ENCODE assay signal across 8 mouse cellular contexts in the genomic region with DNA sequence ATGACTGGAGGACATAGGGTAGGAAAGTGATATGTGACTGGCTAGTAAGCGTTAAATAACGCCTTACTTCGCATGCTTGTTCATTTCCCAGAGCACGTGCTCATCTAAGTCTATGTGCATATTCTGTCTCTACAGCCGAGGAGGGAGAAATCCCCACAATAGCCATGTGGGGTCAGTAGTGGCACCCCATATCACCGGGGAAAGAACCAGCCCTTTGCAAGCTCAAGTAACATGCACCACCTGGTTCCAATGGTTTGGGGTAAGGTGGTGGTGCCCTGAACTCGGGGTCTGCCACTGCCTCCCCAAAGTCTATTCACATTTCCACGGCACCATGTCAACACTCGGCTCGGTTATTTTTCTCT.
DNase-seq lines count a peak whose midpoint lies in the region; ATAC-seq and TF ChIP-seq lines count a peak whose summit lies in the region.

No protein-coding gene starts in this region.

- H3K4me3 ChIP-seq in G1E (ENCODE audit: low read depth, low read length), result no peak overlapping the region
- no peak overlapping the region for H3K4me3 ChIP-seq in hindbrain, embryonic 14.5 days (replicated peaks; ENCODE audit: low read length)

- H3K27ac ChIP-seq in hindbrain, embryonic 14.5 days, result no peak overlapping the region

- peak; percentile 28 for DNase-seq in left cerebral cortex, postnatal 4 days
- no peak for DNase-seq in left cerebral cortex, adult 11 months (ENCODE audit: low spot score)
- DNase-seq in G1E (ENCODE audit: low spot score), result peak; percentile 16
- peak; percentile 41 to 46 for DNase-seq in cerebellum, adult 18-20 months
- no peak for DNase-seq in hindbrain, embryonic 14.5 days (ENCODE audit: low spot score)
- peak; percentile 42 for DNase-seq in retina, postnatal 1 day
- no peak for DNase-seq in yolk sac, embryonic 10.5 days (ENCODE audit: low spot score)
- no peak for DNase-seq in adrenal gland, postnatal 25 days

- H3K9me3 ChIP-seq in G1E (replicated peaks), result no peaks in the 10 kb centered on the region
- H3K9me3 ChIP-seq in hindbrain, embryonic 14.5 days (ENCODE audit: control insufficient read depth, low read length), result no peaks in the 10 kb centered on the region

- ATAC-seq in G1E (ENCODE audit: extremely low read depth, insufficient number of reproducible peaks, low FRiP score, poor library complexity, severe bottlenecking), result no peak
- peak; percentile 63; the same call in 1 of the 2 replicates for ATAC-seq in hindbrain, embryonic 14.5 days (ENCODE audit: low FRiP score)

- H3K4me2 ChIP-seq in hindbrain, embryonic 14.5 days (replicated peaks), result peak overlapping the region; percentile 9; the same call in 1 of the 2 replicates

- 72% methylated on average over 10 of the region's 10 CpGs for WGBS in hindbrain, embryonic 14.5 days

- 0 out of 2 replicates have a peak, but pooled peaks have one; percentile 13 for TF ChIP-seq CTCF in G1E (IDR thresholded peaks at IDR 0.05; ENCODE audit: low read depth, low read length)

- peaks cover 8% of the 10 kb centered on the region for H3K36me3 ChIP-seq in G1E (replicated peaks)
- H3K36me3 ChIP-seq in hindbrain, embryonic 14.5 days (replicated peaks; ENCODE audit: control insufficient read depth, insufficient read depth), result peaks cover 8% of the 10 kb centered on the region

- H3K9ac ChIP-seq in hindbrain, embryonic 14.5 days, result no peak overlapping the region

- intact Hi-C loops in left cerebral cortex, postnatal 4 days (cut with DNase I), result no loop called here

- peaks cover 83% of the 10 kb centered on the region for H3K4me1 ChIP-seq in G1E (ENCODE audit: insufficient read depth, low read depth, low read length)
- H3K4me1 ChIP-seq in hindbrain, embryonic 14.5 days (replicated peaks; ENCODE audit: control insufficient read depth, insufficient read depth, low read length), result 0 out of 2 replicates have a peak, but pooled peaks cover 3% of the 10 kb centered on the region

- no peaks in the 10 kb centered on the region for H3K27me3 ChIP-seq in G1E (ENCODE audit: insufficient read depth, low read length)
- no peaks in the 10 kb centered on the region for H3K27me3 ChIP-seq in hindbrain, embryonic 14.5 days (ENCODE audit: control insufficient read depth, insufficient read depth, low read length)

Comparison
In these comparisons a context has a peak if more than half of its experiments do, and no peak if none do; other contexts are left out.
1. DNase-seq: peak in left cerebral cortex, postnatal 4 days (single experiment), G1E (single experiment), cerebellum, adult 18-20 months (2 of 2) and retina, postnatal 1 day (single experiment); none in left cerebral cortex, adult 11 months (single experiment), hindbrain, embryonic 14.5 days (single experiment), yolk sac, embryonic 10.5 days (single experiment) and adrenal gland, postnatal 25 days (single experiment).